Mouse (Mus musculus) liver, adult 2 months (tissue): ENCODE data around the gene Pnp2.

Source experiments
- CTCF ChIP-seq: fragments of 200-500 bp; IDR thresholded peaks from 2 replicates; pipeline ENCODE4 v1.5.1; 2011; ENCODE audit warnings: low read depth, low read length, control low read depth
- POLR2A ChIP-seq: fragments of 200-500 bp; IDR thresholded peaks from 2 replicates; pipeline ENCODE4 v1.6.1; 2011; ENCODE audit warnings: low read length, control low read depth; ENCODE audit not compliant: insufficient read depth; ENCODE audit errors: extremely low read depth

DNA sequence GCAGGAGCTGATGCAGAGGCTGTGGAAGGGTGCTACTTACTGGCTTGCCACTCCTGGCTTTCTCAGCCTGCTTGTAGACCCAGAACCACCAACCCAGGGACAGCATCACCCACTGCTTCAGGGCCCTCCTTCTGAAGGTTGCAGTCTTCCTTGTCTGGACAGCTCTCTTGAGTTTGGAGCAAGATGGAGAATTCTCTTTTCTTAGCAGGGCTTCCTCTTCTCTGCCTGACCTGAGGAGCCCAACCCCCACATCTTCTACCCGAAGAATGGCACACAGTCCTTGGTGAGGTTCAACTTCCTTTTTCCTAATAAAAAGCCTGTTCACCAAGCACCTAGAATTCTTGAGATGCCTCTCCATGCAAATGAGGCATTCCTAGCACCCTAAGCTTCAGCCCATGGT is 15.0 kb downstream of the Pnp2 start:
- TF ChIP-seq CTCF (no peak), POLR2A (no peak)
